Comparison of ENCODE assay signal across 25 mouse cellular contexts in the genomic region with DNA sequence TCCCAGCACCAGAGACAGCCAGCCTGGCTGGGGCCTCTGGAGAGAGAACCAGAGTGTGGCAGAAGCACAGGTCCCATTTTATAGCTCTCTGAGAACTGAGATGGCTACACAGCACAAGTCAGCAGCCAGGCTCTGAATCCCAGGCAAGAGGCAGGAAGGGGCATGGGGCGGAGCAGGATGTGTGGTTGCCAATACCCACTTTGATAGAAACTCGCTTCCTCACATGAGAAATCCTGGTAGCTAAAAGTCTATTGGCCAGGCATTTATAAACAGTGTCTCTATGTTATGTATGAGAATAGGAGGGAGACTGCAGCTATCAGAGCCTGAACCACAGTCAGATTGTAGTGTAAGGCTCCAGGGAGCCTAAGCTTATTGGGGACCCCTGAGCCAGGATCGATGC. TPM values are rescaled to one million over a fixed set of nuclear protein-coding genes. Genes with fewer than 3 reads are reported as not detected.
A peak's percentile ranks its signal among the peaks of the same experiment; 100 is the strongest.
DNase-seq lines count a peak whose midpoint lies in the region; ATAC-seq and TF ChIP-seq lines count a peak whose summit lies in the region.
"Had no signal": no experiment of that assay in that cellular context is flagged by ENCODE, and none has a peak within 500 bp of the region (broad histone marks: within the 10 kb centered on the region; RNA-seq: fewer than 3 reads in every experiment).

No protein-coding gene starts in this region.

- no peaks in the 10 kb centered on the region for H3K9me3 ChIP-seq in E14TG2a.4 (ENCODE audit: low read length)
- H3K9me3 ChIP-seq: embryonic facial prominence, embryonic 13.5 days; hindbrain, embryonic 12.5 days; limb, embryonic 12.5 days; liver, embryonic 13.5 days; midbrain, embryonic 13.5 days; neural tube, embryonic 15.5 days had no signal

- peak; percentile 67 for ATAC-seq in common myeloid progenitor, adult 5-6 weeks (replicated peaks; ENCODE audit: low read depth, poor library complexity, severe bottlenecking)
- ATAC-seq: forebrain, postnatal 0 days; intestine, postnatal 0 days; midbrain, embryonic 13.5 days had no signal

- H3K36me3 ChIP-seq in E14TG2a.4 (ENCODE audit: insufficient read depth, low read length) = peaks cover 63% of the 10 kb centered on the region
- H3K36me3 ChIP-seq: embryonic facial prominence, embryonic 13.5 days; hindbrain, embryonic 12.5 days; limb, embryonic 12.5 days; liver, embryonic 13.5 days; midbrain, embryonic 13.5 days; neural tube, embryonic 15.5 days had no signal

- TF ChIP-seq CTCF in E14TG2a.4 (conservative IDR thresholded peaks at IDR 0.05; ENCODE audit: low read length) = no peak

- H3K4me1 ChIP-seq in E14TG2a.4 (replicated peaks; ENCODE audit: low read depth, low read length) = peaks cover 85% of the 10 kb centered on the region
- H3K4me1 ChIP-seq: embryonic facial prominence, embryonic 13.5 days; hindbrain, embryonic 12.5 days; limb, embryonic 12.5 days; liver, embryonic 13.5 days; midbrain, embryonic 13.5 days; neural tube, embryonic 15.5 days had no signal

- peak; percentile 62 for DNase-seq in CD4-positive helper T cell, adult 2 months (ENCODE audit: low read depth, low spot score)
- DNase-seq in naive thymus-derived CD4-positive, alpha-beta T cell, adult 2 months (ENCODE audit: low read depth) = peak; percentile 73
- no peak for DNase-seq in retina, embryonic 14.5 days (ENCODE audit: low spot score)
- DNase-seq in right cerebral cortex, adult 18-20 months = no peak
- no peak for DNase-seq in gastrocnemius, postnatal 4 days (ENCODE audit: low spot score in 2 of 2)
- no peak for DNase-seq in layer of hippocampus, adult 9-11 months
- DNase-seq: adrenal gland, adult 2 months; cerebellum, adult 11 months; cerebellum, postnatal 25 days; forebrain, postnatal 0 days; heart, adult 2 months; kidney, postnatal 10 days; liver, embryonic 13.5 days; right cerebral cortex, postnatal 4 days had no signal

- peak overlapping the region; percentile 46 for H3K4me3 ChIP-seq in E14TG2a.4 (replicated peaks; ENCODE audit: low read length)
- H3K4me3 ChIP-seq: embryonic facial prominence, embryonic 13.5 days; heart, adult 2 months; hindbrain, embryonic 12.5 days; layer of hippocampus, adult 2 months; limb, embryonic 12.5 days; liver, embryonic 13.5 days; midbrain, embryonic 13.5 days; neural tube, embryonic 15.5 days had no signal

- no peaks in the 10 kb centered on the region for H3K27me3 ChIP-seq in E14TG2a.4 (ENCODE audit: insufficient read depth, low read length)
- H3K27me3 ChIP-seq: CH12.LX; embryonic facial prominence, embryonic 13.5 days; hindbrain, embryonic 12.5 days; limb, embryonic 12.5 days; liver, embryonic 13.5 days; midbrain, embryonic 13.5 days; neural tube, embryonic 15.5 days had no signal

RNA-seq across cellular contexts. Expression of gene 2410137M14Rik, which starts 8.2 kb away (rescaled TPM):
- not detected in 2 replicates for total RNA-seq in common myeloid progenitor, adult 5-6 weeks (2017)
- not detected for total RNA-seq in gastrocnemius, postnatal 4 days (2021)
- total RNA-seq: adrenal gland, adult 2 months; CH12.LX; gastrocnemius, adult 8-10 months; layer of hippocampus, adult 2 months had no signal

RNA-seq across cellular contexts. Expression of gene Znrd1as, which starts 14.4 kb away (rescaled TPM):
- total RNA-seq in common myeloid progenitor, adult 5-6 weeks (2017) = 7.8 and 9.0 TPM in 2 replicates
- 1 to 10 TPM; 7.1 to 9.2 TPM for total RNA-seq in gastrocnemius, postnatal 4 days (2021)

RNA-seq across cellular contexts. Expression of gene Znrd1, which starts 14.4 kb away (rescaled TPM):
- total RNA-seq in common myeloid progenitor, adult 5-6 weeks (2017) = 35.6 and 37.3 TPM in 2 replicates
- 10 to 100 TPM; 29.2 to 32.9 TPM for total RNA-seq in gastrocnemius, postnatal 4 days (2021)

RNA-seq across cellular contexts. Expression of gene H2-M5, which starts 16.5 kb away (rescaled TPM):
- total RNA-seq in common myeloid progenitor, adult 5-6 weeks (2017) = not detected in 2 replicates
- under 1 TPM; 0.23 to 0.25 TPM for total RNA-seq in gastrocnemius, postnatal 4 days (2021)
- total RNA-seq: adrenal gland, adult 2 months; gastrocnemius, adult 8-10 months had no signal

RNA-seq across cellular contexts. Expression of gene Ppp1r11, which starts 21.2 kb away (rescaled TPM):
- 41.4 and 79.0 TPM in 2 replicates for total RNA-seq in common myeloid progenitor, adult 5-6 weeks (2017)
- total RNA-seq in gastrocnemius, postnatal 4 days (2021) = 10 to 100 TPM; 66.6 to 72.8 TPM

Comparison
In these comparisons a context has a peak if more than half of its experiments do, and no peak if none do; other contexts are left out.
1. DNase-seq: peak in CD4-positive helper T cell, adult 2 months (single experiment) and naive thymus-derived CD4-positive, alpha-beta T cell, adult 2 months (single experiment); none in retina, embryonic 14.5 days (single experiment), right cerebral cortex, adult 18-20 months (single experiment), gastrocnemius, postnatal 4 days (0 of 2) and layer of hippocampus, adult 9-11 months (single experiment).